Mouse (Mus musculus): Measurements from ENCODE around the gene Rbm3. TPM values are rescaled to one million over a fixed set of nuclear protein-coding genes. Genes with fewer than 3 reads are reported as not detected.

The Rbm3 gene
- polyA plus RNA-seq, 1 experiment from 2014 or later: 357 TPM

- no peaks in the 10 kb centered on the region; the same call in 1 of the 2 replicates for H3K9me3 ChIP-seq (ENCODE audit: control insufficient read depth, low read length)
- no peak for ATAC-seq
- WGBS: 17% methylated on average over 4 of the region's 4 CpGs
Measured at GRCm38 (mm10) chrX:8175169-8175503, 29.5 kb upstream of the Rbm3 start.

GRCm38 (mm10) chrX:8167716-8168647 is 22.3 kb upstream of the Rbm3 start:
- Histone ChIP-seq H3K27me3 (replicated peaks; ENCODE audit: control insufficient read depth, insufficient read depth, low read length) (no peaks in the 10 kb centered on the region), H3K4me2 (ENCODE audit: low read length) (no peak overlapping the region), H3K36me3 (ENCODE audit: control insufficient read depth, insufficient read depth) (no peaks in the 10 kb centered on the region; the same call in 1 of the 2 replicates), H3K4me3 (replicated peaks; ENCODE audit: low read length) (no peak overlapping the region), H3K4me1 (replicated peaks; ENCODE audit: control insufficient read depth, insufficient read depth, low read length) (no peaks in the 10 kb centered on the region), H3K9me3 (ENCODE audit: control insufficient read depth, low read length) (no peaks in the 10 kb centered on the region; the same call in 1 of the 2 replicates), H3K27ac (ENCODE audit: low read length) (no peak overlapping the region), H3K9ac (replicated peaks; ENCODE audit: low read depth, low read length) (no peak overlapping the region)
- ATAC-seq: no peak
- 89% methylated on average over 10 of the region's 10 CpGs for WGBS

More at GRCm38 (mm10) chrX:8175169-8175503, 29.5 kb upstream of the Rbm3 start:
- H3K27ac ChIP-seq (ENCODE audit: low read length): no peak overlapping the region
- peak overlapping the region; percentile 55 for H3K4me2 ChIP-seq (ENCODE audit: low read length)
- no peaks in the 10 kb centered on the region for H3K27me3 ChIP-seq (replicated peaks; ENCODE audit: control insufficient read depth, insufficient read depth, low read length)
- peaks cover 6% of the 10 kb centered on the region for H3K4me1 ChIP-seq (replicated peaks; ENCODE audit: control insufficient read depth, insufficient read depth, low read length)
- H3K4me3 ChIP-seq (replicated peaks; ENCODE audit: low read length): peak overlapping the region; percentile 61
- peak overlapping the region; percentile 68 for H3K9ac ChIP-seq (replicated peaks; ENCODE audit: low read depth, low read length)
- no peaks in the 10 kb centered on the region for H3K36me3 ChIP-seq (ENCODE audit: control insufficient read depth, insufficient read depth)

GRCm38 (mm10) chrX:8164471-8164870 is 18.8 kb upstream of the Rbm3 start:
- H3K36me3 ChIP-seq (ENCODE audit: control insufficient read depth, insufficient read depth): no peaks in the 10 kb centered on the region; the same call in 1 of the 2 replicates
- no peak overlapping the region for H3K4me2 ChIP-seq (ENCODE audit: low read length)
- H3K27ac ChIP-seq (ENCODE audit: low read length): no peak overlapping the region
- WGBS: 78% methylated on average over 4 of the region's 4 CpGs
- no peaks in the 10 kb centered on the region for H3K4me1 ChIP-seq (replicated peaks; ENCODE audit: control insufficient read depth, insufficient read depth, low read length)
- no peak overlapping the region for H3K9ac ChIP-seq (replicated peaks; ENCODE audit: low read depth, low read length)
- H3K27me3 ChIP-seq (replicated peaks; ENCODE audit: control insufficient read depth, insufficient read depth, low read length): no peaks in the 10 kb centered on the region
- no peak for ATAC-seq
- H3K9me3 ChIP-seq (ENCODE audit: control insufficient read depth, low read length): no peaks in the 10 kb centered on the region; the same call in 1 of the 2 replicates
- H3K4me3 ChIP-seq (replicated peaks; ENCODE audit: low read length): no peak overlapping the region

- 82% methylated on average over 5 of the region's 5 CpGs for WGBS
- no peaks in the 10 kb centered on the region for H3K9me3 ChIP-seq (ENCODE audit: control insufficient read depth, low read length)
- H3K4me2 ChIP-seq (ENCODE audit: low read length): no peak overlapping the region
- H3K27me3 ChIP-seq (replicated peaks; ENCODE audit: control insufficient read depth, insufficient read depth, low read length): no peaks in the 10 kb centered on the region
- no peak overlapping the region for H3K4me3 ChIP-seq (replicated peaks; ENCODE audit: low read length)
- no peaks in the 10 kb centered on the region; the same call in 1 of the 2 replicates for H3K36me3 ChIP-seq (ENCODE audit: control insufficient read depth, insufficient read depth)
- no peak for ATAC-seq
- no peaks in the 10 kb centered on the region for H3K4me1 ChIP-seq (replicated peaks; ENCODE audit: control insufficient read depth, insufficient read depth, low read length)
- no peak overlapping the region for H3K9ac ChIP-seq (replicated peaks; ENCODE audit: low read depth, low read length)
- H3K27ac ChIP-seq (ENCODE audit: low read length): no peak overlapping the region
Measured at GRCm38 (mm10) chrX:8163076-8163475, 17.4 kb upstream of the Rbm3 start.

GRCm38 (mm10) chrX:8143750-8144149 is 1.9 kb downstream of the Rbm3 start:
- Histone ChIP-seq H3K9ac (replicated peaks; ENCODE audit: low read depth, low read length) (peak overlapping the region; percentile 81; the same call in 1 of the 2 replicates), H3K9me3 (ENCODE audit: control insufficient read depth, low read length) (no peaks in the 10 kb centered on the region), H3K4me2 (ENCODE audit: low read length) (peak overlapping the region; percentile 59), H3K4me1 (replicated peaks; ENCODE audit: control insufficient read depth, insufficient read depth, low read length) (peaks cover 9% of the 10 kb centered on the region), H3K36me3 (ENCODE audit: control insufficient read depth, insufficient read depth) (peaks cover 13% of the 10 kb centered on the region), H3K4me3 (replicated peaks; ENCODE audit: low read length) (peak overlapping the region; percentile 74), H3K27me3 (replicated peaks; ENCODE audit: control insufficient read depth, insufficient read depth, low read length) (no peaks in the 10 kb centered on the region), H3K27ac (ENCODE audit: low read length) (no peak overlapping the region)
- ATAC-seq: no peak
- WGBS: 65% methylated on average over 7 of the region's 7 CpGs

GRCm38 (mm10) chrX:8142948-8143347 is 2.7 kb downstream of the Rbm3 start:
- Histone ChIP-seq H3K9me3 (ENCODE audit: control insufficient read depth, low read length) (no peaks in the 10 kb centered on the region), H3K4me2 (ENCODE audit: low read length) (no peak overlapping the region), H3K36me3 (ENCODE audit: control insufficient read depth, insufficient read depth) (peaks cover 13% of the 10 kb centered on the region), H3K27ac (ENCODE audit: low read length) (no peak overlapping the region), H3K9ac (replicated peaks; ENCODE audit: low read depth, low read length) (no peak overlapping the region), H3K4me3 (replicated peaks; ENCODE audit: low read length) (no peak overlapping the region), H3K27me3 (replicated peaks; ENCODE audit: control insufficient read depth, insufficient read depth, low read length) (no peaks in the 10 kb centered on the region), H3K4me1 (replicated peaks; ENCODE audit: control insufficient read depth, insufficient read depth, low read length) (peaks cover 9% of the 10 kb centered on the region)
- ATAC-seq: no peak
- WGBS: 87% methylated on average over 7 of the region's 7 CpGs

GRCm38 (mm10) chrX:8141058-8141457 is 4.6 kb downstream of the Rbm3 start:
- H3K4me1 ChIP-seq (replicated peaks; ENCODE audit: control insufficient read depth, insufficient read depth, low read length): peaks cover 9% of the 10 kb centered on the region
- ATAC-seq: no peak
- H3K9me3 ChIP-seq (ENCODE audit: control insufficient read depth, low read length): no peaks in the 10 kb centered on the region
- H3K4me3 ChIP-seq (replicated peaks; ENCODE audit: low read length): no peak overlapping the region
- no peak overlapping the region for H3K27ac ChIP-seq (ENCODE audit: low read length)
- H3K9ac ChIP-seq (replicated peaks; ENCODE audit: low read depth, low read length): no peak overlapping the region
- peaks cover 13% of the 10 kb centered on the region for H3K36me3 ChIP-seq (ENCODE audit: control insufficient read depth, insufficient read depth)
- WGBS: 67% methylated on average over 3 of the region's 3 CpGs
- no peak overlapping the region for H3K4me2 ChIP-seq (ENCODE audit: low read length)
- no peaks in the 10 kb centered on the region for H3K27me3 ChIP-seq (replicated peaks; ENCODE audit: control insufficient read depth, insufficient read depth, low read length)

- 90% methylated on average over 2 of the region's 2 CpGs for WGBS
- Histone ChIP-seq H3K36me3 (ENCODE audit: control insufficient read depth, insufficient read depth) (peaks cover 13% of the 10 kb centered on the region), H3K4me2 (ENCODE audit: low read length) (no peak overlapping the region), H3K9ac (replicated peaks; ENCODE audit: low read depth, low read length) (no peak overlapping the region), H3K4me1 (replicated peaks; ENCODE audit: control insufficient read depth, insufficient read depth, low read length) (peaks cover 9% of the 10 kb centered on the region), H3K27ac (ENCODE audit: low read length) (no peak overlapping the region), H3K9me3 (ENCODE audit: control insufficient read depth, low read length) (no peaks in the 10 kb centered on the region), H3K4me3 (replicated peaks; ENCODE audit: low read length) (no peak overlapping the region), H3K27me3 (replicated peaks; ENCODE audit: control insufficient read depth, insufficient read depth, low read length) (no peaks in the 10 kb centered on the region)
- ATAC-seq: no peak
Measured at GRCm38 (mm10) chrX:8140446-8140845, 5.2 kb downstream of the Rbm3 start.

- Histone ChIP-seq H3K4me2 (ENCODE audit: low read length) (no peak overlapping the region), H3K9ac (replicated peaks; ENCODE audit: low read depth, low read length) (no peak overlapping the region), H3K36me3 (ENCODE audit: control insufficient read depth, insufficient read depth) (peaks cover 13% of the 10 kb centered on the region), H3K27me3 (replicated peaks; ENCODE audit: control insufficient read depth, insufficient read depth, low read length) (no peaks in the 10 kb centered on the region), H3K27ac (ENCODE audit: low read length) (no peak overlapping the region), H3K4me3 (replicated peaks; ENCODE audit: low read length) (no peak overlapping the region), H3K4me1 (replicated peaks; ENCODE audit: control insufficient read depth, insufficient read depth, low read length) (peaks cover 9% of the 10 kb centered on the region), H3K9me3 (ENCODE audit: control insufficient read depth, low read length) (no peaks in the 10 kb centered on the region)
- no peak for ATAC-seq
- WGBS: 64% methylated on average over 1 of the region's 1 CpGs
Measured at GRCm38 (mm10) chrX:8139480-8139879, 6.2 kb downstream of the Rbm3 start.

Data from forebrain, embryonic 16.5 days (tissue).